Mouse (Mus musculus) left cerebral cortex, adult 9 months (tissue): ENCODE measurements around the gene Hic1.

Experiments used
- DNase-seq, 2 experiments: peaks; one replicate each; pipeline ENCODE4 v3.0.0; 2022; ENCODE audit warnings: low spot score in 2 of 2

Hic1 gene

DNA sequence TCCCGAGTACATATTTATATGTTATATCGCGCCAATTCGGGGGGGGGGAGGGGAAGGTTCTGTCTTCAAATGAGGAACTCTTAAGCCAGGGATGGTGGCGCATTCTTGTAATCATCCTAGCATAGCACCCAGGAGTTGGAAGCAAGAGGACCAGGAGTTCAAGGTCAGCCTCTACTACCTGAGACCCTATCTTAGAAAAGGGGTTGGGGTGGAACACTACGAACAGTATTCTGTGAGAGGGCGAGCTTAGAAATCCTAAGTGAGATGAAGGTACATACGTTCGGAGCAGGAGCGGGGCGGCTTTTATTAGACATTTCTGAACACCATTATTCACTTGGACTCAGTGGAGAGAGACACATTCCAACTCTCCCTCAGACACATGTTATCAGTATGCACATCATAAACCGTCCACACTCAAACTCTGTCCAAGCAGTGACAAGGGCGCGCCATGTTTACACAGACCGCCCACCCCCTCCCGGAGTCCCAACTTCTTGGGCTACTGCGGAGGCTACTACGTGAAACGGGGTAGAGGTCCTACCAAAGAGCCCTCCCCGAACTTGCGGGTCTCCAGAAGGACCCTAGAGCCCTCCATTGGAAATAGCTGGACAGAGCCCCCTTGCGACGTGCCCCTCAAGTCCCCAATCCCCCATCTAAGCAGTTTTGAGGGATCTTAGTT, at the start of gene Hic1:
TSS of gene Hic1 (minus strand) at position 115 of the 676 bp plus-strand sequence.
- peak in 1 of 2 experiments; percentile 21 for DNase-seq

DNA sequence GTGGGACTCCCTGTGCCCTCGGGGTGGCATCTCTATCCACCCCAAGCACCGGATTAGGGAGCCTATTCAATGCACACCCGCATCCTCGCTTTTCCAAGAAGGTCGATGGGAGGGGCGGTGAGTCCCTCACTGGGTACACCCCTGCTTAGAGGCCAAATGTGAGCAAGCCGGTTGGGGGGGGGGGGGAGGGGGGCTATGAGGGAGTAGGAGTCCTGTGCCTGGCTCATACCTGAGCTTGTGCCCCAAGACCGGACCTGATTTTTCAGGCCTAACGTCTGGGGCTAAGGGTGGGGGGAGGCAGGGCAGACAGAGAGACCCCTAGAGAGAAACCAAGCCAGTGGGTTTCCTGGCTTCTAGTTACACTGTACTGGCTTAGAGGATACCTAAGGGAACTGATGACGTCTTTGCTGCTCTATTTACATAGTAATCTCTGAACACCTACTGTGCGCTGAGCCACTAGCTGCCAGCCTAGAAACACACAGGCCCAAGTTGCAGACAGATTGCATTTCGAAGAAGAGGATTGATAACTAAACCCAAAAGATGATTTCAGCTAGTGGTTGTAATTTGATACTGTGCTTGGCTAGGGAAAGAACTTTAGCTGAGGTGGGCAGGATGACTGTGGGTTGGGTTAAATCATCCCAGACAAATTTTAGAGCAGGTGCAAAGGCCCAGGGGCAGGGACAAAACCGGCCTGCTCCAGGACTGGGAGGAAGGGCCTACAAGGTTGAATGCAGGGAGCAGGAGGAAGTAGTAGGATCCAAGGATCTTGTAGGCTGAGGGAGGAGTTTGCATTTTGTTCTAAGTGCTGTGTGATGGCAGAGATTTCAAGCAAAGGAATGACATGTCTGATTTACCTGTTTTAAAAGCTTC, 45.0 kb upstream of the Hic1 start:
- no peak for DNase-seq

DNA sequence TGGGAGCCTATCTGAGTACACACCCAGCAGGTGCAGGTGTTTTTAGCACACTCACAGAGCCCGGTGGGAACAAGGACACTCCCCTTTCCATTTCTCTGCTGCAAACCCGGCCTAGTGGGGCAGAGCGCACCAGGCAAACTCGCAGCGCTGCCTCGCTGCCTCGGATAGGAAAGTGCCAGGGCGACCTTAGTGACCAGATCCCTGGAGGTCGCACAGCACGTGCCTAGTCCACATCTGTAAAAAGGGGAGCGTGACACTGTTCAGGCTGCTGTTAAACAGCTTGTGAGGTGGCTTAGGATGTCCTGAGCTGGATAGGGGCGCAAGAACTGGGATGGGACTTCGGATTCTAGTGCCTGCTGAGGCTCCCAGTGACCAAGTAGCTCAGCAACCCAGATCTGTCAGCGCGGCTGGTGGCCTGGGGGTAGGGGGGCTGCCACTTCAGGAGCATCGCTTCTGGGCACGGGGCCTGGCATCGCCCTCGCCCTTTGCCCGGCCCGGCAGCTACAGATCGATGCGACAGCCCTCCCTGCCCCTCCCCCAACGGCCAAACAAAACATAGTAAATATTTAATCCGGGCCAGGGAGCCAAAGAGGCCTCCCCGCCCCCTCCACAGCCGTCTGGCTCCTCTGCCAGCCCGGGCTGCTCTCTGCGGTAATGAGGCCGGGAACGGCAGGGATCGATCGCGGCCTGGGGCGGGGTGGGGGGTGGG, 44.2 kb upstream of the Hic1 start:
- no peak for DNase-seq

DNA sequence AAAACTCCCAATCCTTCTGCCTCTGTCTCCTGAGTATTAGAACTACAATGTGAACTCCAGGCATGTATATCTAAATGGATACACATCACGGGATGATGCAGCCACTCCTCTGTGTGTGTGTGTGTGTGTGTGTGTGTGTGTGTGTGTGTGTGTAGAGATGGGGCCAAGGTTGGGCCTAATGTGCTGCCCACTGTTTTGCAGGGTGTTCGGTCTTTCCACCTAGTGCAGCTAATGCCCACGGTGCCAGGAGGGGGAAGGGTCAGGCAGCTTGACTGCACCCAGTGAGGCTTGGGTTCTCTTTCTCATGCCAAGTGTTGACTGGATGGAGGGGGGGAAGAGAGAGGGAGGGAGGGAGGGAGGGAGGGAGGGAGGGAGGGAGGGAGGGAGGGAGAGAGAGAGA, 43.6 kb upstream of the Hic1 start:
- DNase-seq = no peak

DNA sequence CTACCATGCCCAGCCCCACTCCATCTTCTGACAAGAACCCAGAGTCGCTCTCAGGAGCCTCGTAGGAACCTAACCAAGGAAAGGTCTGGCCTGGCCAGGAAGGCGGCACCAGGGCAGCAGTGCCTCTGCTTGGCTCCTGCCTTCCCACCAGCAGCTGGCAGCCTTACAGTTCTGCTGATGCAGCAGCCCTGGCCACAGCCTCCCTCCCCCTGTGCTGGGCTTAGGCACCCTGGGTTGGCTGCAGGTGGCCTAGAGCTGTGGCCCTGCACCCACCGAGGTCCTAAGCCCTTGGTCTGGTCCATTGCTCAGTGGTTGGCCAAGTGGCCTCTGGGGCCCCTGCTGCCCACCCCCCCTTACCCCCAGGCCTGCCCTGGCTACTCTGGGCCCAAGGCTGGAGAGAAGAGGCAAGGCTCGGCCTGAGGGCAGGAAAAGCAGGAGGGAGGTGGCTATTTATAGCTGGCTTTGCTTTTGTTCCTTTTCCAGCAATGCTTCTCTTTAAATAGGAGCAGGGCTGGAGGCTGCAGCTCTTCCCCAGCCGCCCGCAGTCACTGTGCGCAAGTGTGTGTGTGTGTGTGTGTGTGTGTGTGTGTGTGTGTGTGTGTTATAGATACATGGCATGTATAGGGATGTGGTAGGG, 42.8 kb upstream of the Hic1 start:
- DNase-seq = no peak

DNA sequence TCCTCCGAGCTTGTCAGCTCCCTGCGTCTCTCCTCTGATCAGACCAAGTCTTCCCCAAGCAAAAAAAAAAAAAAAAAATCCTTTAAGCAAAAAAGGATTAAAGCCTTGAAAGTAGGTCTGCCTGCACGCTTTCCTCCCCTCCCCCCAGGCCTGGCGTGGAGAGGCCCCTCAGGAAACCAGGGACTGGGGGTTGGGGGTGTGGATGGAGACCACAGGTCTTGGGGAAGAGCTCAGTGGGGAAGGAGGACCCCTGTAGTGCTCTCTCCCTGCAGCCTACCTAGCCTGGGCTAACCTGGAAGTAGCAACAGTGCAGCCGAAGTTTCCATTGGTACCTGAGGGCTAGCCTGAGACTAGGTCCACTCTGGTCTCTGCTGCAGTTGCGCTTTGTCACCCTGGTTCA, 41.4 kb upstream of the Hic1 start:
- DNase-seq = no peak

DNA sequence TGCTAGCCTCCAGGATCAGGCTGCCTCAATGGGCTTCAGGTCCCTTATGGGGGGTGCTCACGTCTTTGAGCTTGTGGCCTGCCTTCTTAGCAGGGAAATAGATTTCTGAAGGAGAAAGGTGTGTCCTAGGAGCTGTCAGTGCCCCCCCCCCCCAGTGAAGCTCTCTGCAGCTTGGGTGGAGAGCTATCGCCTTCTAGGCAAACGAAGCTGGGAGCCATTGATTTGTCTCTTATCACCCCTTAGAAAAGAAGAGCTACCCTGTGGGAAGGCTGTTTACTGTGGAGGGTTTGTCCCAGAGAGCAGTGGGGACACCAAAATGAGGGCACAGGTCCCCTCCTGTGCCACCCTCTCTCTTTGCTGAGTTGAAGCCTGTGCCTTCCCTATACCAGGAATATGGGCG, 40.8 kb upstream of the Hic1 start:
- DNase-seq = no peak

DNA sequence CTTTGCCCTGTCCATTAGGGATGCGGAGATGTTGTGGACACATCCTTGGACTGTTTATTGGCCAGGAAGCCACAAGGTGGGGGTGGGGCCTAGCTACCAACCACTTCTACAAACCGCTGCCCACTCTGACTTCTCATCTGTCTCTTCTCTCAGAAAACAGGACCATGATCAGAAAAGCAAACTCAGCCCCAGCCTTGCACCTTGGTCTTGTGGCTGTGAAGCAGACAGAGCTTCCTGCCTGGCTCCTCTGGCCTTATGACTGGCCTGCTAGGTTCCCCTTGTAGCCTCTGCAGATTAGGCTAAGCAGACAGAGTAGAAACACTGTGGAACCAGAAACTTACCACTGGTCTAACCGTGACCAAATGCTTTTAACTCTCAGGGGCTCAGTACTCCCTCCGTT, 40.0 kb upstream of the Hic1 start:
- no peak for DNase-seq

DNA sequence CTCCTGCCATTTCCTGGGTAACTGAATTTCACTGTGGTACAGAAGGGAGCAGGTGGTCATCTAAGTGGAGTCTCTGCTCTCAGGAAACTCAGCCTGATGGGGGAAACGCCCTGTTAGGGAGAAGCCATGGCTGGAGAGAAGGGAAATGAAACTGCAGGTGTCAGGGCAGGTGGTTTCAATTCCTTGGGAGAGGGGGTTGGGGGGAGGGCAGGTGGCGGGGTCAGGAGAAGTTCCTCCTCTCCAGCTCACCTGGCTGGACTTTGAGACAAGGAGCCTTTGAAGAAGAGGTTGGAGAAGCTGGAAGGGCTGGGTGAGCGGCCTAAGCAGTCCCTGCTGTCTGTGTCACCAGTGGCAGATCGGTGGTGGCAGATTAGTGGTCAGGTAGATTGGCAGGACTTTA, 37.0 kb upstream of the Hic1 start:
- DNase-seq = no peak

DNA sequence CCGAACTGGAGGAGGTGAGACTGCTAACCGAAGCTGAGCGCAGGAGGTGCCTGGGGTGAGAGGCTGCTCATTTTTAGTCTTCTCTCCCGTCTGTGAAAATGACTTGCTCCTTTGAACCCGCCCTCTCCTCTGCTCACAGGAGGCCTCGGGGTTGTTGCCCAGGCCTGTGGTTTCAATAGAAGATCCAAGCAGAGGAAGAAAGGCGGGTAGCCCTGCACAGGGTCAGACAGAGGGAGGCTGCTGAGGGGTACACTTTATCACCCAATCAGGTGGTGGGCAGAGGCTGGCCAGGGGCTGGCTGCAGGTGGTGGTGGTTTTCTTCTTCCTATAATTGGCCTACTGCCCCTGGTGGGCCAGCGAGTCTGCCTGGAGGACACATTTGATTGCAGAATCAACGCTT, 35.2 kb upstream of the Hic1 start:
- DNase-seq = no peak

DNA sequence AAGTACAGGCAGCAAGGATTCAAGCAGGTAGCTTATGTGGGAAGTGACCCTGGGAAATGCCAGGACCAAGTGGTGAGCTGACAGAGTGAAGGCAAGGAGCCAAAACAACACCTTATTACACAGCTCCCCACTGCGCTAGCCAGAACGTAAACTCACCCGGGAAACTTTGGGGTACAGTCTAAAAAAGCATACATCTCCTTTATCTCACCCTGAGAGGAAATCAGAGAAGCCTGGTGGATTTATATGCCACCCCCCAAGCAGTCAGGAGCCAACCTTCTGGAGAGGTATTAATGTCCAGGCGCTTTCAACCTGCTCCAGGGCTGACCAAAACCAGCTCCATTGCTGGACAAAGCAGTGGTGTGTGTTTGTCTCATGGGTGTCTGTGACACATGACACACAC, 34.6 kb upstream of the Hic1 start:
- no peak for DNase-seq

DNA sequence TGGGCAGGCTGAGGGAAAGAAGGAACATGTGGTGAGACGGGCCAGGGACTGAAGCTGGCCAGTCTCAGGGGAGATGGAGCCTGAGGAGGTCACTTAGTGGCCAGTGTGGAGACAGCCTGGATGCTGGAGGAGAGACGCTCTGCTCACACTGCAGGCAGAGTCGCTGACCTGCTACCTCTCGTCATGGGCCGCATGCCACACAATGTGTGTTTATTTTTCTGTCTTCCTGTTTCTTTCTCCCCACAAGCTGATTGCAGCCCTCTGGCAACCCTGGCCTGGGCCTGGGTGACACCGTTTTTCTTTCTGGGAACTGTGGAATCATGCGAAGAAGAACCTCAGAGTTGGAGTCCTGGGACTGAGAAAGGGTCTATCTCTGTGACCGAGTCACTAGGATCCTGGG, 32.4 kb upstream of the Hic1 start:
- DNase-seq = no peak

DNA sequence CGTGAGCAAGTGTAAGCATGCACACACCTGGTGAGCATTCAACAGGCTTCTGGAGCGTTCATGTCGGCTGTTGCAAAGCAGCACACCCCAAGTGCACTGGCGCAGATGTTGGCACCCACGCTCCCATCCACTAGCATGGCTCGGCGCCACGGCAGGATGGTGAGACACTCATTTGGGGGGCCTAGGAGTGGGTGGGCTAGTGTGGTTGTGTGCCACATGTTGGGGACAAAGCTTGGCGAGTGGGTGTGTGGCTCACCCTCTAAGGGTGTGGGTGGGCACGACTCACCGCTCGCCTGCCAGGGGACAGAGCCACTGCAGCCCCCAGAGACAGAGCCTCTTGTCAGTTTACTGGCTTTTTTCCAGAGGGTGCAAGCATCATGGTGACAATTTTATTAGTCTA, 31.6 kb upstream of the Hic1 start:
- DNase-seq = peak in 1 of 2 experiments; percentile 84

DNA sequence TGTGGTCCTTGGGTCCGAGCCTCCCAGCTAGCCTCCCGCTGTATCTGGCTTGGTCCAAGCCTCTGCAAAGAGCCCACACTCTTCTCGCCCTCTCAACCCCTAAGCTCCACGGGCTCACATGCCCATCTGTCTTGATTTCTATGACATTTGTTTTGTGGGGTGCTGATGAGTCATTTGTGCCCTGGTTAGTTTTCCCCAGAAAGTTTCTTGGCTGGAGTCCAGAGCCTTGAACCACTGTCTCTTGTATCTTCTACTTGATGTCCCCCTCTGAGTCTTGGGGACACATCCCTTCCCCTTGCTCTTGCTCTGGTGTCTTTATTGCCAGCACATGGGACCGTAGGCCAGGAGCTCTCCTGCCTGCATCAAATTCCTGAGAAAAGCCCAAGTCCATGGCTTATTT, 30.6 kb upstream of the Hic1 start:
- DNase-seq = no peak

DNA sequence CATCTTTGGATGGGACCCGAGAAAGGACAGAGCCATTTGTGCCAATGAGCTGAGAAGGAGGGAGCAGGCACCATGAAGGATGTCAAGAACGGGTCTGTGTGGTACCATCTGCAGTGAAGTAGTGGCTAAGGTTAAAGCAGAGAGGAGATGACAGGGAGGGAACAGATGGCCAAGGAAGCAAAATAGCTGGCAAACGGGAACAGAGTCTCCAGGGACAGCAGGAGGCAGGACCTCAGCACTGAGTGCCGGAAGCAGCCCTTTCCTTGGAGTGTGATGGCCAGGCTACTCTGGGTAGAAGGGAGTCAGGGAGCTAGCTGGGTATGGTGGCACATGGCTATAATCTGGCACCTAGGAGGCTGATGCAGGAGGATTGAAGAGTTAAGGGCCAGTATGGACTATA, 29.5 kb upstream of the Hic1 start:
- no peak for DNase-seq

DNA sequence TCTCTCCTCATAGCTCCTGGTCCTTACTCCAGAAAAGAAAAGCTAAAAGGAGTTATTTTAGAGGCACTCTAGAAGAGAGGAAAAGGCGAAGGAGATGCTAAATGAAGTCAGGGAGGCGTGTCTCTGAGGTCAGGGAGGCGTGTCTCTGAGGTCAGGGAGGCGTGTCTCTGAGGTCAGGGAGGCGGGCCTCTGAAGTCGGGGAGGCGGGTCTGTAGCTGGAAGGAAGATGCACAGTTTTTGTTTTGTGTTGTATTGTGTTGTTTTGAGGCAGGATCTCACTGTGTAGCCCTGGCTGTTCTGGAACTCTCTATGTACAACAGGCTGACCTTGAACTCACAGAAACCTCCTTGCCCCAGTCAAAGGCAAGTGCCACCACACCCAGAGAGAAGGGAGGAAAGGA, 28.6 kb upstream of the Hic1 start:
- DNase-seq = no peak

DNA sequence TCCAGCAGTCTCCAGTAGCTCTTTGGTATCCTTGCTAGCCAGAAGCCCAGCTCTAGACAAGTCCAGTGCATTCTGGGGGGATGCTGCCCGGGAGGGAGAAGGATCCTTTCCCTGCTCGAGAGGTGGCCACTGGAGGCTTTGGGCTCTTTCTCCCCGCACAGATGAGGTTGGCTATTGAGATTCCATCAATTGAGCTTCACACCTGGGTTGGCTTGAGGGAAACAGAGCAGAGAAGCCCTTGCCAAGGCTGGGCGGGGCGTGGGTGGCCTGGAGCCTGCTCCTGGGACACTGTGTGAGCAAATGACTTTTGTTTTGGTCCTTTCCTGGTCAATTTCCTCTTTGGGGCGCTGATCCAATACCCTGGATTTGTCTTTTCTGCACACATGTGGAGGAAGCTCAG, 26.8 kb upstream of the Hic1 start:
- DNase-seq = no peak

DNA sequence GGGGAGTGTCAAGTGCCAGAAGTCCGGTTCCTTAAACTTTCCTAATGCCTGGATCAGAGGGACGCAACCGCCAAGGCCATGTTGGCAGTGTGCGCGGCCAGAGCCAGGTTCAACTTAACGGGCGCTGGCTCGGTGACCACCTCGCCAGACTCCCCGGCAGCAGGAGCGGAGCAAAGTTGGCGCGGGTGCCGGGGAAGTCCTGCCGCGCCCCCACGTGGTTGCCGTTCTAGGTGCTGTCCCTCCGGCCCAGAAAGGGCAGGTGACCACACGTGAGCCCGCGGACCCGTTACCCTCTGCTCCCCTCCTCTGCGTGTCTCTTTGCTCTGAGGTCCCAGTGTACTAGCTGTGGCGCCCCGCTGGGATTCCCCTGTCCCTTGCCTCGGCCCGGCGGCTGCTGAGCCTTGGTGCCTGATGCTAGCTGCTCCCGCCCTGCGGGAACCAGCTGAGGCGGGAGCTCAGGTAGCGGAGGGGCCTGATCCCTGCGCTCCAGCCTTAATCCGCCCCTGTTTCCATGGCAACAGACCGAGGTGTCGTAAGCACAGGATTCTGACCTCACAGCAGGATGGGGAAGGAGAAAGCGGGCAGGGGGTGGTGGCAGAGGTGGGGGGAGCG, 25.6 kb upstream of the Hic1 start:
- peak in 1 of 2 experiments; percentile 65 for DNase-seq

DNA sequence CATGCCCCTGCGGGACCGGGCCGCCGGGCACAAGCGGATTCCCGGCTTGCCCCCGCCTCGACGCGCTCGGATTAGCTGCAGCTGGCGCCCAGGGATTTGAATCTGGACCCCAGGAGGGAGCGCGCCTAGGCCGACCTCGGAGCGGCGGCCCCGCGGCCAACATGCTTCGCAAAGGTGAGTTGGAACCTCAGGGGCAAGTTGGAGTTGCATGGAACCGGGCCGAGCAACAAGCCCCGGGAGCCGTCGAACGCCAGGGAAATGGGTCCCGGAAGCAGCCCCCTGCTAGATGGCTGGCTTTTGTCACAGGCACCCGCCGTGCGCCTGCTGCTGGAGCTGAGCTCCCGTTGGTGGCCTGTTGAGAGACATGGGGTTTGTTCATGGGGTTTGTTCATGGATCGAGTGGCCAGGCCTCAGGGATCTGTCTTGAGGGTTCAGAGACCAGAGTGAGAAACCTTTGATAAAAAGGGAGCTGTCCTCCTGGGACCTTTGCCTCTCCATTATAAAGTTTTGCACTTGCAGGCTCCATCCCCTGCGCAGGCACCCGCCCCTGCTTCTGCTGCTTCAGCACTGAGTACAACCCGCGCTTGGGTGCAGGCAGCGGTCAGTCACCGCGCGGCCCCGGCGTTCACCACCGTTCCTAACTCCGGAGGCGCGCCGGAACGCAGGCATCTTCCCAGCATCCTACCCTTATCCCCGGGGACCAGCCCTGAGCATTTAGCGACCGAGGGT, 25.0 kb upstream of the Hic1 start:
- no peak for DNase-seq

DNA sequence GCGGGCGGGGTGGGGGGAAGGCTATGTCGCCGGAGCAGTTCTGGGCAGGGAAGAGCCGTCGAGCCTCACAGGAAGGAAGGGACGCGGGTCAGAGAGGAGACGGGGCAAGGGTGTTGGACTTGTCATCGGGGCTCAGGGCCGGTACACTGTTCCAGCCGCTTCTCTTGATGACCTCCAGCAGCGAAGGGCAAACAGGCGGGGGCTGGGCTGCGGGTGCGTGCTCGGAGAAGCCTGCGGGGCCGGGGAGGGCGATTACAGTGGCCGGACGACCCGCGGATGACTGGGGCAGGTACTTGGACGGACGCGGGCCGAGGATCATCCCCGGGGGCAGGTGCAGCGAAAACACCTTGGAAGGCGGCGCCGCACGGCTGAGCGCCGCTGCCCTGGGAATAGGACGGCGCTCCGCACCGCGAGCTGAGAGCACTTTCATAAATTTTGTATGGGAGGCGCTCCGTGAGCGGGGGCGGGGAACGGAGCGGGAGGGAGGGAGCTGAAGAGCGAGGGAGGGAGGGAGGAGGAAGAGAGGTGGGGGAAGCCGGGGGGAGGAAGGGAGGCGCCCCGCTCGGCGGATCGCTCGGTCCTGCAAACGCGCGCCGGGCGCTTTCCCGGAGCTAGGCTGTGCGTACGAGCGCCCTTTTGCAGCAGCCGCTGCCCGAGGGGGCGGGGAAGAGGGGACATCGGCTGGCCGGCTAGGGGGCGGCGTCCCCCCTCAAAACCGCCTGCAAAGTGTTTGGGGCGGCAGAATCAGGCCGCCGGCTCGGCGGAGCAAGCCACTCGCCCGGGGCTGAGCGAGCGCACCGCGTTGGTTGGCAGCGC, 24.1 kb upstream of the Hic1 start, which contains the start of gene Rtn4rl1:
TSS of gene Rtn4rl1 (plus strand) at position 528 of the 816 bp plus-strand sequence.
- DNase-seq = peak in 1 of 2 experiments; percentile 51
